Mouse (Mus musculus) limb, embryonic 13.5 days (tissue): ENCODE results near the gene Cd81. TPM values are rescaled to one million over a fixed set of nuclear protein-coding genes. Genes with fewer than 3 reads are reported as not detected.
A peak's percentile ranks its signal among the peaks of the same experiment; 100 is the strongest.

Experiments
- ATAC-seq: fragments of 200-750 bp; cut with Nextera tagmentation; 2 replicates; pipeline ENCODE4 v1.8.0; 2017; ENCODE audit warnings: low read depth, moderate number of reproducible peaks, moderate TSS enrichment; ENCODE audit not compliant: low FRiP score
- H3K27ac ChIP-seq: fragments of 300-500 bp; sonication (generic); 2 replicates; pipeline ENCODE4 v1.5.1; 2015; ENCODE audit warnings: inconsistent platforms, mild to moderate bottlenecking, moderate library complexity
- H3K27me3 ChIP-seq: fragments of 300-500 bp; sonication (generic); 2 replicates; pipeline ENCODE4 v1.6.1; 2015; ENCODE audit warnings: mild to moderate bottlenecking, inconsistent platforms
- H3K36me3 ChIP-seq: fragments of 300-500 bp; sonication (generic); 2 replicates; pipeline ENCODE4 v1.6.1; 2015; ENCODE audit warnings: inconsistent platforms, mild to moderate bottlenecking, moderate library complexity
- H3K4me1 ChIP-seq: fragments of 300-500 bp; sonication (generic); 2 replicates; pipeline ENCODE4 v1.6.1; 2015; ENCODE audit warnings: inconsistent platforms
- H3K4me2 ChIP-seq: fragments of 300-500 bp; sonication (generic); replicated peaks from 2 replicates; pipeline ENCODE4 v1.6.1; 2015; ENCODE audit warnings: inconsistent platforms, mild to moderate bottlenecking, moderate library complexity
- H3K4me3 ChIP-seq: fragments of 300-500 bp; sonication (generic); 2 replicates; pipeline ENCODE4 v1.5.1; 2015; ENCODE audit warnings: moderate library complexity, mild to moderate bottlenecking, inconsistent platforms
- H3K9ac ChIP-seq: fragments of 300-500 bp; sonication (generic); 2 replicates; pipeline ENCODE4 v1.6.1; 2015; ENCODE audit warnings: mild to moderate bottlenecking, inconsistent platforms
- H3K9me3 ChIP-seq: fragments of 300-500 bp; sonication (generic); 2 replicates; pipeline ENCODE4 v1.6.1; 2016; ENCODE audit warnings: inconsistent platforms
- WGBS: fragments of 180-500 bp; shearing (Covaris S2); methylation state at CpG from one replicate; pipeline ENCODE4 v1.1.7; 2015; 5-methylcytosine and 5-hydroxymethylcytosine counted together
- polyA plus RNA-seq: library from polyadenylated mRNA; unstranded; fragments of >200 nt; fragmentation: Nextera tagmentation; extraction: Ambion mirVana; gene quantifications from 2 replicates; pipeline ENCODE4 v1.2.1, GENCODE M21; 2015

The Cd81 gene
- polyA plus RNA-seq, 1 experiment from 2014 or later = 532 TPM

DNA sequence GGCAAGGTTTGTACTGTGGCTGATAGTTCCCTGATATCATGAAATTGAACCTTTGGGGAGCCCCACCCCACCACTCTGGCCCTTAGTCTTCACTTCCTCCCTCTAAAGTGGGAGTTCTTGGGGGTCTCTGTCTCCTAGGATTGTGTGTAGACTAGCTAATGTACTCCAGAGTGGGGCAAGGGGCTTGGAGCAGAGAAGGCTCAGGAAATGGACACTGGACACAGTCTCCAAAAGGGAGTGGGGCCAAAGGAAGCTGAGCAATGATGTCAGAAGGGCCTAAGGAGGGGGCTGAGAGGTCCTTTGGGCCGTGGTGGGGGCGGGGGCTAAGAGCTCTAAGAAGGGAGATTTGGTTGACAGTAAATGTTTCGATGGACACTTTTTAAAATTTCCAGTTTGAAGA is 2.5 kb downstream of the Cd81 start:
- Histone ChIP-seq H3K9ac (peak overlapping the region; percentile 98), H3K27ac (no peak overlapping the region)

DNA sequence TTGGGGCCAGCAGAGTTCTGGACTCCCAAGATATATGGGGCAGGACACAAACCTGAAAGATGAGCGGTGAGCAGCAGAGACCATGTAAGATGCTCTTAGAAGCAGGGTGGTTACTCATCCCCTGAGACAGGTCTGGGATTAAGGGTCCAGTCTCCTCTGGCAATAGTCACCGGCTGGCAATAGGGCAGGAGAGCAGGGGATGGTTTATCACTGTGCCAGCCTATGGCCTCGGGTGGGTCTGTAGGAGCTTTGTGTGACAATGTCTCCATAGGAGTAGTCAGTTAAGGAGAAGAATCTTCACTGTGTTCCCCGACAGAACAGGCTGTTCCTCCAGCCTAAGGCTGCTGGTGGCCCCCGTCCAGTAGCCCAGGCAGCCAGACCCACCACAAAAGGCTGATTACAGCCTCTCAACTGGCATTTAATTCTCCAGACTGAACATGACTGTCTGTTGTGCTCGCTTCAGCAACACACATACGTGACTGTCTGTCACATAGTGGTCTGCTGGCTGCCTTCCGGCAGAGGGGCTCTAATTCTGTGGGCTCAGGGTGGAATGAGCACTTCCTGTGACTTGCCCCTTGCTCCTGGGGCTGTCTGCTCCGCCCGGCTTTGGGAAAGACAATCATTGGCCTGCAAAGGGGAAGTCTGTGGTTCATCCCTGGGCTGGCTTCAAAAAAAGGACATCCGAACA is 3.1 kb downstream of the Cd81 start:
- H3K36me3 ChIP-seq = peaks cover 50% of the 10 kb centered on the region
- H3K9me3 ChIP-seq = no peaks in the 10 kb centered on the region
- H3K4me3 ChIP-seq = peak overlapping the region; percentile 86
- no peak for ATAC-seq
- H3K27me3 ChIP-seq = no peaks in the 10 kb centered on the region
- no peak overlapping the region; the same call in 1 of the 2 replicates for H3K27ac ChIP-seq
- 83% methylated on average over 11 of the region's 11 CpGs for WGBS
- H3K4me1 ChIP-seq = peaks cover 65% of the 10 kb centered on the region
- peak overlapping the region; percentile 98 for H3K9ac ChIP-seq
- H3K4me2 ChIP-seq = peak overlapping the region; percentile 97

More for the DNA sequence above, 2.5 kb downstream of the Cd81 start:
- Histone ChIP-seq H3K9me3 (no peaks in the 10 kb centered on the region), H3K27me3 (no peaks in the 10 kb centered on the region), H3K36me3 (peaks cover 48% of the 10 kb centered on the region), H3K4me3 (peak overlapping the region; percentile 86), H3K4me1 (peaks cover 65% of the 10 kb centered on the region), H3K4me2 (peak overlapping the region; percentile 97)
- 92% methylated on average over 3 of the region's 3 CpGs for WGBS
- ATAC-seq = no peak

DNA sequence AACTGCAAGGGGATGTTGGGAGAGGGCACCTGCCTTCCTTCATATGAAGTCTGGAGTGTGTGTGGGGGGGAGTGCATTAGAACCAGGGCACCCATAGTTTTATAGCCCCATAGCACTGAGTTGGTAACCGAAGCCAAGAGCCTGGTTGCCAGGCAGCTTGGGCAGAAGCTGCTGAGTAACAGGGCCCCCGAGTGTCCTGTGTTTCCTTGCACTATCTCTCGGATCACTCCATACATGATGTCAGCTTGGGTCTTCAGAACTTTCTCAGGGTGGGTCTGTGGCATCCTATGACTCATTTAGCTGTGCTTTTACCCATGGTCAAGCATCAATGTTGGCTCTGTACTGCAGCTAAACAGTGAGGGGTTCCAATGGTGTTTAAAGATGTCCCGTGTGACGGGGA is 4.5 kb downstream of the Cd81 start:
- no peak overlapping the region for H3K27ac ChIP-seq
- no peak overlapping the region for H3K4me3 ChIP-seq
- H3K9me3 ChIP-seq = no peaks in the 10 kb centered on the region
- peaks cover 64% of the 10 kb centered on the region for H3K36me3 ChIP-seq
- H3K4me2 ChIP-seq = 0 out of 2 replicates have a peak overlapping the region, but pooled peaks have one; percentile 3
- peaks cover 62% of the 10 kb centered on the region for H3K4me1 ChIP-seq
- H3K27me3 ChIP-seq = no peaks in the 10 kb centered on the region
- H3K9ac ChIP-seq = 0 out of 2 replicates have a peak overlapping the region, but pooled peaks have one; percentile 19
- no peak for ATAC-seq
- WGBS = 86% methylated on average over 5 of the region's 5 CpGs

DNA sequence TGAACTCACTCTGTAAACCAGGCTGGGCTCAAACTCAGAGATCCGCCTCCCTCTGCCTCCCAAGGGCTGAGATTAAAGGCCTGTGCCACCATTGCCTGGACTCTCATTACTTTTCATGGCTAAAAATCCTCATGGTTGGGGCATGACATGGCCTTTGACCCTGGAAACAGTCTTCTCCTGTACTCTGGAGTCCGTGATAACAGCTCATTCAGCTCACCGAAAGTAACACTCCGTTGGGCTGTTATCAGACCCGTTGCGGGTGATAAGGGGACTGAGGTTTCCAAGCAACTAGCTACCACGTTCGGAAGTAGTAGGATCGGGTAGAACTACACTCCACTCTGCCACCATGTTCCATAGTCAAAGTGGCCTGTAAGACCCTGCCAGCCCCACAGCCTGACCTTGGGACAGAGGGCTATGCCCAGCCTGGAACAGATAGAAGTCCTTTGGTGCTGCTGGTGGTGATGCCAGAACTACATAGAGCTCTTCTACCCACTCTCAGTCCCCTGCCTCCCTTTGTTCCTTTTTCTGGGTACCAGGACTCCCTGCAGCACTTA is 5.2 kb downstream of the Cd81 start:
- peak overlapping the region; percentile 45; the same call in 1 of the 2 replicates for H3K27ac ChIP-seq
- H3K36me3 ChIP-seq = peaks cover 71% of the 10 kb centered on the region
- peak overlapping the region; percentile 35; the same call in 1 of the 2 replicates for H3K9ac ChIP-seq
- H3K4me2 ChIP-seq = peak overlapping the region; percentile 23; the same call in 1 of the 2 replicates
- ATAC-seq = no peak
- H3K4me3 ChIP-seq = no peak overlapping the region
- WGBS = 84% methylated on average over 9 of the region's 9 CpGs
- H3K9me3 ChIP-seq = no peaks in the 10 kb centered on the region
- no peaks in the 10 kb centered on the region for H3K27me3 ChIP-seq
- peaks cover 59% of the 10 kb centered on the region for H3K4me1 ChIP-seq

DNA sequence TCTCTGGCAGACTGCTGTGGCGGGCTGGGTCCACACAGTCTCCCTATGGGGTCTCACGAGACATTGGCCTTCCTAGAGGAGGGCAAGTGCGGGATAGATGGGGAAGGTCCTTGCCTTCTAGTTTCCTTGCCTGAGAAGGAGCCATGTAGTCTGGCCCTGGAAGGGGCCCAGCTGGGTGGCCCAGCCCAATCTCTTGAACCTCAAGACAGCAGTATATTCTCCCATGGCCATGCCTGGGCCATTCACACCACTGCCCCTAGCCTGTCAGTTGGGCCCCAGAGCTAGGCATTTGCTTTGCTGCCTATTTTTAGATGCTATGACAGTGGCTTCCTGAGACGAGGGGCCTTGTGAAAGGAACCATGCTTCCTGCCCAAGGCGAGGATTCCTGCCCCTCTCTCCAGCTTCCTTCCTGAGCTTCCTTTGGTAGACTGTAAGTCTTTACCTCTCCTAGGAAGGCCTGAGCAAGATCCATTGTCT is 5.7 kb downstream of the Cd81 start:
- no peak for ATAC-seq
- no peaks in the 10 kb centered on the region for H3K9me3 ChIP-seq
- peak overlapping the region; percentile 45; the same call in 1 of the 2 replicates for H3K27ac ChIP-seq
- H3K9ac ChIP-seq = peak overlapping the region; percentile 35; the same call in 1 of the 2 replicates
- peaks cover 76% of the 10 kb centered on the region for H3K36me3 ChIP-seq
- 72% methylated on average over 5 of the region's 5 CpGs for WGBS
- H3K4me1 ChIP-seq = peaks cover 59% of the 10 kb centered on the region
- peak overlapping the region; percentile 23; the same call in 1 of the 2 replicates for H3K4me2 ChIP-seq
- no peaks in the 10 kb centered on the region for H3K27me3 ChIP-seq
- no peak overlapping the region for H3K4me3 ChIP-seq

DNA sequence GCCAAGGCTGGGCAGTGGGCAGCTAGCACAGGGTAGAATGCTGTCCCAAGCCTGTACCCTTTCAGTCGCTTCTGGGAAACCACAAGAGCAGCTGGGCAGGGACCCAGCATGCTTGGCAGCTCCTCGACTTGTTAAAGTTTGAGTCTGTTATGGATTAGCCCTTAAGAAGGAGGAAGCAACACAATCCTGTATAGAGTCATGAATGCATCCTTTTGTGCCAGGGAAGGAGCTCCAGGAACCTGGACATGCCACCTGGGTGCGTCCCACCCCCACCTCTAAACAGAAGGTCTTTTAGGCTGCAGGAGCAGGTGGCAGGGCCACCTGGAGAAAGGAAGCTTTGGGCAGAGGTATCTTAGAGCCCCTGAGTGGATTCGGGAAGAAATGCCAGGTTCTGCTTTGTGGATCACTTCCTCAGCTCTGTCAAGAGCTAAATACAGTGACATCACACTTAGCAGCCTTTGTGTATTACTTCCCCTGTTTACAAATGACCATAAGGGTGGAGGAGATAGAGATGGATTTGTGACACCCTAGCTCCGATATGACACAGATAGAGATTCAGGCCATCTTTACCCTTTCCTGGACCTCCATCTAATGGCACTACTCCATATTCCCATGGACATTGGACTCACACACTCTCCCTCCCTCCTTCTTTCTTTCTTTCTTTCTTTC is 6.8 kb downstream of the Cd81 start:
- ATAC-seq = no peak
- Histone ChIP-seq H3K9me3 (no peaks in the 10 kb centered on the region), H3K27ac (no peak overlapping the region; the same call in 1 of the 2 replicates), H3K36me3 (peaks cover 87% of the 10 kb centered on the region), H3K4me1 (peaks cover 51% of the 10 kb centered on the region), H3K4me3 (no peak overlapping the region), H3K9ac (no peak overlapping the region), H3K4me2 (no peak overlapping the region), H3K27me3 (no peaks in the 10 kb centered on the region)
- 69% methylated on average over 5 of the region's 5 CpGs for WGBS

DNA sequence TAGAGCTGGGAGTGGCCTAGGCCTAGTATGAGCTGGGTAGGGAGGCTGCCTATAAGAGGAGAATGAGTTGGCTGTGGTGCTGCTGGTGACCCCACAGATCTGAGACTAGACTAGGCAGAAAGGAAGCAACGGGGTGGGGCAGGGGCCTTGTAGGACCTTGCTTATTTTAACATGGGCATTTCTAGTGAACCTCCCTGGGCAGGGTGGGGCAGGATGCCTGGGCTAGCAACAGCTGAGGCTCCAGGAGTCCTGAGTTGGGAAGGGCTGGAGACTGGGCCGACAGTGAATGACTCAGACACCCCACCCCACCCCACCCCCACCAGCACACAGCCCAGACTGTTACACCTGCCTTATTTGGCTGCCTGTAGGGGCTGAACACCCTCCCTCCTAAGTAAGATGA is 10.2 kb downstream of the Cd81 start:
- ATAC-seq = no peak
- peaks cover 19% of the 10 kb centered on the region for H3K4me1 ChIP-seq

DNA sequence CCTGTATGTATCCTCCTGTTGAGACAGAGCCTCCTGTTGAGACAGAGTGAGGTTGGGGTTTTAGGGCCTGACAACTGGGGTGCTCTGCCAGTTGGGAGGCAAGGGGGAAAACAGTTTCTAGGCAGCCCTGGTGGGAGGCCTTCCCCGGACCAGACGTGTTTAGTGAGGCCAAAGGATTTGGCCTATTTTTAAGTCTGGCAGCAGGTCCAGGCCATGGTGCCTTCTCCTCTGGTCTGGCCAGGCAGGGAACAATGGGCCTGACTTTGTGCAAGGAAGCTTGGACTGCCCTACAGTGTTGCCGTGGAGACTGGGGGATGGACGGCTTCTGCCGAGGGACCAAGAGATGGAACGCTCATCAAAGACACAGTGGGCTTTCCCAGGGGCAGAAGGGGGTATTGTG is 11.7 kb downstream of the Cd81 start:
- Histone ChIP-seq H3K4me1 (peaks cover 14% of the 10 kb centered on the region), H3K9ac (no peak overlapping the region), H3K36me3 (peaks cover 83% of the 10 kb centered on the region), H3K27me3 (no peaks in the 10 kb centered on the region), H3K4me3 (no peak overlapping the region), H3K4me2 (no peak overlapping the region), H3K27ac (no peak overlapping the region), H3K9me3 (no peaks in the 10 kb centered on the region)
- 77% methylated on average over 6 of the region's 6 CpGs for WGBS
- no peak for ATAC-seq

More for the DNA sequence above, 10.2 kb downstream of the Cd81 start:
- Histone ChIP-seq H3K9ac (no peak overlapping the region), H3K4me2 (no peak overlapping the region), H3K4me3 (no peak overlapping the region), H3K27me3 (no peaks in the 10 kb centered on the region), H3K36me3 (peaks cover 90% of the 10 kb centered on the region), H3K27ac (no peak overlapping the region), H3K9me3 (no peaks in the 10 kb centered on the region)
- 75% methylated on average over 2 of the region's 2 CpGs for WGBS

DNA sequence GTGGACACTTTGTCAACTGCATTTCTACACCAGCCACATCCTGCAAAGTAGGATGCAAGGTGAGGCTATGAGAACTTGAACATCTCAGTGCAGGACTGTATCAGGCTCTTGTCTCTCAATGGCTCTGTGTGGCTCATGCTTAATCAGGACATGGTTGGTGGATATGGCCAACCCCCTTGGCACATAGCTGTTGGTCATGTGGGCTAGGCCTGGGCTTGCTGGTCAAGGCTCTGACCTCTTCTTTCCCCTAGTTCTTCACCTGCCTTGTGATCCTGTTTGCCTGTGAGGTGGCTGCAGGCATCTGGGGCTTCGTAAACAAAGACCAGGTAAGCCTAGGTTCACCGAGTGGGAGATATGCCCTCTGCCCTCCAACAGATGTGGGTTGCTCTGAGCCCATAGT is 13.2 kb downstream of the Cd81 start:
- peaks cover 18% of the 10 kb centered on the region for H3K4me1 ChIP-seq
- no peak overlapping the region for H3K27ac ChIP-seq
- no peak overlapping the region for H3K9ac ChIP-seq
- H3K27me3 ChIP-seq = no peaks in the 10 kb centered on the region
- H3K36me3 ChIP-seq = peaks cover 77% of the 10 kb centered on the region
- H3K9me3 ChIP-seq = no peaks in the 10 kb centered on the region
- no peak for ATAC-seq
- H3K4me3 ChIP-seq = no peak overlapping the region
- 96% methylated on average over 2 of the region's 2 CpGs for WGBS
- H3K4me2 ChIP-seq = no peak overlapping the region

DNA sequence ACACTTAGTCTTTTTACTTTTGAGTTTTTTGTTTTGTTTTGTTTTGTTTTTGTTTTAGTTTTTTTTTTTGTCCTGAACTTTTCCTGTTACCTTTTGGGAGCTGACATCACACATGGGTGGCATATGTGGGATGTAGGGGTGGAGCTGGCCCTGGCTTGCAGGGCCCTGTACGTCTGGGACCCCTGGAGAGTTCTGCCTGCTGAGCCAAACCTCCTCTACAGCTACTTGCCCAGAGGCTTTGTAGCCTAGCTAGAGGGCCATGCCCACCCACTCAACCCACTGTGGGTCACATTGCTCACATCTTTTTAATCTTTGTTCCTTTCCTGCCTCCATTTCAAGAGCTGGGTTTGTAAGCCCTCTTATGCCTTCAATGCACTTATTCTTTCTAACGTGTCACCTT is 14.9 kb downstream of the Cd81 start:
- H3K9me3 ChIP-seq = no peaks in the 10 kb centered on the region
- WGBS = 64% methylated on average over 2 of the region's 2 CpGs
- H3K4me3 ChIP-seq = no peak overlapping the region
- no peak for ATAC-seq
- no peak overlapping the region for H3K4me2 ChIP-seq
- H3K4me1 ChIP-seq = peaks cover 28% of the 10 kb centered on the region
- no peaks in the 10 kb centered on the region for H3K27me3 ChIP-seq
- H3K9ac ChIP-seq = no peak overlapping the region
- no peak overlapping the region for H3K27ac ChIP-seq
- peaks cover 74% of the 10 kb centered on the region for H3K36me3 ChIP-seq

DNA sequence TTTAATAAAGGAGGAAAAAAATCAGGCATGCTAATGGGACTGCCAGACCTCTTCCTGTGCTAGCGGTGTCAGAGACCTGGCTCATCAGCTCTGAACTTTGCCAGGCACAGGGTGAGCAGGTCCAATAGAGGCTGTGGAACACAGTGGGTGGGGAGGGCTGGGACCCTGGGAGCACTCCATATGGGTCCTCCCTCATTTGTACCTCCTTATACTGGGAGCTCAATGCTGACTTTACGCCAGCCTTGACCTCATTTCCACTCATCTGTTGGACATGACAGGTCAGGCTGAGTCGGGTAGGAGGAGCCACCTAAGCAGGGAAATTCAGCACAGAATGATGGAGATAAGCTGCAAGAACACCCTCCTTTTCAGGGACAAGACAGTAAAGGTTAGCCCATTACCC is 15.4 kb downstream of the Cd81 start:
- Histone ChIP-seq H3K4me1 (peaks cover 28% of the 10 kb centered on the region), H3K27ac (peak overlapping the region; percentile 97), H3K9me3 (no peaks in the 10 kb centered on the region), H3K27me3 (no peaks in the 10 kb centered on the region), H3K9ac (peak overlapping the region; percentile 63), H3K4me2 (peak overlapping the region; percentile 99), H3K36me3 (peaks cover 74% of the 10 kb centered on the region), H3K4me3 (no peak overlapping the region)
- ATAC-seq = no peak
- WGBS = 91% methylated on average over 3 of the region's 3 CpGs

DNA sequence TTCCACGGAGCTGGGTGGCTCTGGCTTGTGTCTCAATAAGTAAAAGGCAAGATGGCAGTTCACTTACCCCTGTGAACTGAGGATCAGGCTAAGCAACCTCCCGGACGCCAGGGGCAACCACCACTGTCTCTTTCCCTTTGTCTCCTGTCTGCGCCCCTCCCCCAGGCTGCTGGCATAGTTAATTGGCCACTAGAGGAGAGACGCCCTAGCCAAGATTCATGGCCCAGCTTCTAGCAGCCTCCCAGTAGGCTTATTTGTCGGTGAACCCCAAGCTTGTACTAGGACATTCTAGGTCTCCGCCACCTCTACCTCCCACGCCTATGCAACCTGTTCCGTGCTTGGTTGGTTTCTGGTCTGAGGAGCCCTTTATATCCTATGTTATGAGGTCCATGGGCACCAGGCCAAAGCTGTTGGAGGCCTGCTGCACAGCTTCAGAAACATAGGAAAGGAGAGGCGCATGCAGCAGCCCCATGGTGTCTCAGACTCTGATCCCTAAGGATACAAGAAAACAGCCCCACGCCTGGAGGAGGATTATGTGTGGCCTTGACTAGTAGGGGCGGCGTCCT is 15.9 kb downstream of the Cd81 start:
- Histone ChIP-seq H3K4me1 (peaks cover 28% of the 10 kb centered on the region), H3K4me3 (peak overlapping the region; percentile 86), H3K27ac (peak overlapping the region; percentile 97), H3K4me2 (peak overlapping the region; percentile 99), H3K9me3 (no peaks in the 10 kb centered on the region), H3K36me3 (peaks cover 70% of the 10 kb centered on the region), H3K27me3 (no peaks in the 10 kb centered on the region), H3K9ac (peak overlapping the region; percentile 63)
- ATAC-seq = no peak; the same call in 1 of the 2 replicates
- WGBS = 44% methylated on average over 13 of the region's 13 CpGs
